Mouse (Mus musculus) neural tube, embryonic 14.5 days (tissue): ENCODE measurements around the gene Pkn3. TPM values are rescaled to one million over a fixed set of nuclear protein-coding genes. Genes with fewer than 3 reads are reported as not detected.
"Not testable (repeated sequence)": the region's sequence is repeated elsewhere in the genome, so short reads cannot be mapped to it uniquely, and the experiment has no call there.

Experiments
- ATAC-seq: fragments of 200-750 bp; cut with Nextera tagmentation; 2 replicates; pipeline ENCODE4 v1.8.0; 2017; ENCODE audit warnings: low read depth, mild to moderate bottlenecking, moderate TSS enrichment, moderate library complexity
- H3K27ac ChIP-seq: fragments of 300-500 bp; sonication (generic); 2 replicates; pipeline ENCODE4 v1.5.1; 2014; ENCODE audit warnings: low read depth, mild to moderate bottlenecking, control low read depth, low read length, moderate library complexity, mixed read lengths
- H3K27me3 ChIP-seq: fragments of 300-500 bp; sonication (generic); 2 replicates; pipeline ENCODE4 v1.6.1; 2014; ENCODE audit warnings: low read length; ENCODE audit not compliant: control insufficient read depth, insufficient read depth
- H3K36me3 ChIP-seq: fragments of 300-500 bp; sonication (generic); 2 replicates; pipeline ENCODE4 v1.6.1; 2014; ENCODE audit warnings: low read length, mixed read lengths; ENCODE audit not compliant: control insufficient read depth, insufficient read depth
- H3K4me1 ChIP-seq: fragments of 300-500 bp; sonication (generic); 2 replicates; pipeline ENCODE4 v1.6.1; 2014; ENCODE audit warnings: low read length; ENCODE audit not compliant: control insufficient read depth, insufficient read depth
- H3K4me2 ChIP-seq: fragments of 300-500 bp; sonication (generic); 2 replicates; pipeline ENCODE4 v1.6.1; 2014; ENCODE audit warnings: mild to moderate bottlenecking, low read depth, low read length, control low read depth
- H3K4me3 ChIP-seq: fragments of 300-500 bp; sonication (generic); 2 replicates; pipeline ENCODE4 v1.5.1; 2014; ENCODE audit warnings: low read depth, low read length, control low read depth, mixed read lengths
- H3K9ac ChIP-seq: fragments of 300-500 bp; sonication (generic); replicated peaks from 2 replicates; pipeline ENCODE4 v1.6.1; 2014; ENCODE audit warnings: low read depth, mild to moderate bottlenecking, control low read depth, low read length, mixed read lengths
- H3K9me3 ChIP-seq: fragments of 300-500 bp; sonication (generic); 2 replicates; pipeline ENCODE4 v1.6.1; 2016; ENCODE audit warnings: low read length; ENCODE audit not compliant: control insufficient read depth
- WGBS: fragments of 180-500 bp; shearing (Covaris S2); extraction: QIAGEN DNeasy Blood & Tissue Kit; methylation state at CpG from one replicate; pipeline ENCODE4 v1.1.7; 2014; 5-methylcytosine and 5-hydroxymethylcytosine counted together
- polyA plus RNA-seq: library from polyadenylated mRNA; unstranded; fragments of >200 nt; fragmentation: Nextera tagmentation; extraction: Ambion mirVana; gene quantifications from 2 replicates; pipeline ENCODE4 v1.2.1, GENCODE M21; 2014

The Pkn3 gene
- polyA plus RNA-seq, 1 experiment from 2014 or later: 0.70 TPM

GRCm38 (mm10) chr2:30124472-30125274, 47.2 kb downstream of the Pkn3 start, which contains the start of gene Zer1:
Gene Zer1 (minus strand): TSS chr2:30124585.
- Histone ChIP-seq H3K27ac (peak within 1 kb of the TSS; percentile 91), H3K4me2 (peak within 1 kb of the TSS; percentile 96)
- 10% methylated on average over 31 of the region's 31 CpGs for WGBS

GRCm38 (mm10) chr2:30128789-30129188, 51.3 kb downstream of the Pkn3 start:
- Histone ChIP-seq H3K9ac (no peak overlapping the region), H3K36me3 (no peaks in the 10 kb centered on the region), H3K4me2 (no peak overlapping the region), H3K9me3 (no peaks in the 10 kb centered on the region), H3K27me3 (no peaks in the 10 kb centered on the region), H3K4me3 (no peak overlapping the region), H3K27ac (no peak overlapping the region), H3K4me1 (peaks cover 9% of the 10 kb centered on the region)
- no peak for ATAC-seq
- 35% methylated on average over 2 of the region's 2 CpGs for WGBS

More at GRCm38 (mm10) chr2:30124472-30125274, 47.2 kb downstream of the Pkn3 start, which contains the start of gene Zer1:
- ATAC-seq: peak; percentile 96
- Histone ChIP-seq H3K9ac (peak within 1 kb of the TSS; percentile 74), H3K36me3 (no peaks in the 10 kb centered on the region), H3K27me3 (no peaks in the 10 kb centered on the region), H3K4me3 (peak within 1 kb of the TSS; percentile 63), H3K4me1 (peaks cover 26% of the 10 kb centered on the region), H3K9me3 (no peaks in the 10 kb centered on the region)

GRCm38 (mm10) chr2:30130156-30130555, 52.7 kb downstream of the Pkn3 start:
- no peak overlapping the region for H3K4me3 ChIP-seq
- WGBS: 88% methylated on average over 4 of the region's 4 CpGs
- no peaks in the 10 kb centered on the region for H3K27me3 ChIP-seq
- H3K9ac ChIP-seq: no peak overlapping the region
- no peaks in the 10 kb centered on the region for H3K9me3 ChIP-seq
- no peak for ATAC-seq
- H3K27ac ChIP-seq: no peak overlapping the region
- H3K4me1 ChIP-seq: peaks cover 15% of the 10 kb centered on the region
- no peaks in the 10 kb centered on the region for H3K36me3 ChIP-seq
- H3K4me2 ChIP-seq: no peak overlapping the region

GRCm38 (mm10) chr2:30131240-30131639, 53.8 kb downstream of the Pkn3 start:
- H3K27ac ChIP-seq: not testable (repeated sequence)
- 64% methylated on average over 5 of the region's 5 CpGs for WGBS

GRCm38 (mm10) chr2:30132801-30133612, 55.5 kb downstream of the Pkn3 start:
- Histone ChIP-seq H3K4me1 (peaks cover 18% of the 10 kb centered on the region), H3K4me3 (peak overlapping the region; percentile 82), H3K9me3 (no peaks in the 10 kb centered on the region), H3K9ac (peak overlapping the region; percentile 79), H3K27me3 (no peaks in the 10 kb centered on the region), H3K36me3 (peaks cover 7% of the 10 kb centered on the region; the same call in 1 of the 2 replicates), H3K27ac (peak overlapping the region; percentile 69), H3K4me2 (peak overlapping the region; percentile 96)
- no peak for ATAC-seq
- 30% methylated on average over 16 of the region's 16 CpGs for WGBS

More at GRCm38 (mm10) chr2:30131240-30131639, 53.8 kb downstream of the Pkn3 start:
- not testable (repeated sequence) for H3K9me3 ChIP-seq, H3K9ac ChIP-seq, H3K4me3 ChIP-seq, H3K36me3 ChIP-seq, H3K27me3 ChIP-seq, ATAC-seq, H3K4me2 ChIP-seq
- H3K4me1 ChIP-seq: peaks cover 18% of the 10 kb centered on the region

GRCm38 (mm10) chr2:30133613-30134377, 56.3 kb downstream of the Pkn3 start, which contains the start of gene Tbc1d13:
Gene Tbc1d13 (plus strand): TSS chr2:30133746.
- peak within 1 kb of the TSS; percentile 79 for H3K9ac ChIP-seq
- WGBS: under 1% methylated on average over 46 of the region's 46 CpGs
- ATAC-seq: peak; percentile 94
- no peaks in the 10 kb centered on the region for H3K9me3 ChIP-seq
- peaks cover 18% of the 10 kb centered on the region for H3K4me1 ChIP-seq
- H3K36me3 ChIP-seq: peaks cover 9% of the 10 kb centered on the region; the same call in 1 of the 2 replicates
- H3K27ac ChIP-seq: peak within 1 kb of the TSS; percentile 70
- no peaks in the 10 kb centered on the region for H3K27me3 ChIP-seq
- H3K4me2 ChIP-seq: peak within 1 kb of the TSS; percentile 96
- peak within 1 kb of the TSS; percentile 82 for H3K4me3 ChIP-seq

- Histone ChIP-seq H3K36me3 (peaks cover 9% of the 10 kb centered on the region; the same call in 1 of the 2 replicates), H3K27me3 (no peaks in the 10 kb centered on the region), H3K9ac (peak overlapping the region; percentile 79), H3K27ac (peak overlapping the region; percentile 70; the same call in 1 of the 2 replicates), H3K9me3 (no peaks in the 10 kb centered on the region), H3K4me1 (peaks cover 18% of the 10 kb centered on the region), H3K4me3 (peak overlapping the region; percentile 82), H3K4me2 (peak overlapping the region; percentile 96)
- 0 out of 2 replicates have a peak, but pooled peaks have one; percentile 16 for ATAC-seq
- WGBS: 27% methylated on average over 6 of the region's 6 CpGs
These were observed 56.9 kb downstream of the Pkn3 start for GRCm38 (mm10) chr2:30134378-30134711.

- Histone ChIP-seq H3K9me3 (no peaks in the 10 kb centered on the region), H3K9ac (peak overlapping the region; percentile 79), H3K27me3 (no peaks in the 10 kb centered on the region), H3K4me2 (peak overlapping the region; percentile 96), H3K27ac (no peak overlapping the region), H3K4me3 (peak overlapping the region; percentile 82; the same call in 1 of the 2 replicates), H3K36me3 (peaks cover 11% of the 10 kb centered on the region; the same call in 1 of the 2 replicates), H3K4me1 (peaks cover 18% of the 10 kb centered on the region)
- 45% methylated on average over 10 of the region's 10 CpGs for WGBS
- ATAC-seq: no peak
These were observed 57.6 kb downstream of the Pkn3 start for GRCm38 (mm10) chr2:30134928-30135620.
